Mouse (Mus musculus): ENCODE results near the gene Ercc6l2. TPM values are rescaled to one million over a fixed set of nuclear protein-coding genes. Genes with fewer than 3 reads are reported as not detected.

Gene Ercc6l2
- total RNA-seq, 2 experiments from 2014 or later = 9.6 to 11.3 TPM

GRCm38 (mm10) chr13:63879864-63880141, 64.8 kb downstream of the Ercc6l2 start:
- DNase-seq = no peak

- DNase-seq = no peak
Measured at GRCm38 (mm10) chr13:63885532-63885949, 70.5 kb downstream of the Ercc6l2 start.

GRCm38 (mm10) chr13:63886429-63887052, 71.5 kb downstream of the Ercc6l2 start:
- DNase-seq = no peak

- peak in 1 of 2 experiments; percentile 21 for DNase-seq
Measured at GRCm38 (mm10) chr13:63900679-63901302, 85.8 kb downstream of the Ercc6l2 start.

- peak; percentile 70 to 80 for DNase-seq
Measured at GRCm38 (mm10) chr13:63901303-63901713, 86.3 kb downstream of the Ercc6l2 start.

- DNase-seq = peak; percentile 69 to 81
Measured at GRCm38 (mm10) chr13:63901714-63902597, 86.9 kb downstream of the Ercc6l2 start.

- DNase-seq = peak; percentile 64 to 80
Measured at GRCm38 (mm10) chr13:63906516-63906915, 91.5 kb downstream of the Ercc6l2 start.

- DNase-seq = no peak
Measured at GRCm38 (mm10) chr13:63907437-63907836, 92.4 kb downstream of the Ercc6l2 start.

- DNase-seq = no peak
Measured at GRCm38 (mm10) chr13:63910141-63910804, 95.2 kb downstream of the Ercc6l2 start.

- no peak for DNase-seq
Measured at GRCm38 (mm10) chr13:63911617-63912016, 96.6 kb downstream of the Ercc6l2 start.

- DNase-seq = no peak
Measured at GRCm38 (mm10) chr13:63913136-63913535, 98.1 kb downstream of the Ercc6l2 start.

GRCm38 (mm10) chr13:63915176-63915575, 100.1 kb downstream of the Ercc6l2 start:
- no peak for DNase-seq

GRCm38 (mm10) chr13:63915684-63916083, 100.6 kb downstream of the Ercc6l2 start:
- DNase-seq = no peak

- DNase-seq = no peak
Measured at GRCm38 (mm10) chr13:63916568-63916967, 101.5 kb downstream of the Ercc6l2 start.

GRCm38 (mm10) chr13:63917198-63917767, 102.2 kb downstream of the Ercc6l2 start:
- DNase-seq = peak; percentile 62 to 72

- peak in 1 of 2 experiments; percentile 40 for DNase-seq
Measured at GRCm38 (mm10) chr13:63917776-63918621, 103.0 kb downstream of the Ercc6l2 start.

GRCm38 (mm10) chr13:63918733-63919422, 103.8 kb downstream of the Ercc6l2 start:
- peak in 1 of 2 experiments; percentile 24 for DNase-seq

- peak in 1 of 2 experiments; percentile 31 for DNase-seq
Measured at GRCm38 (mm10) chr13:63924036-63924435, 109.0 kb downstream of the Ercc6l2 start.

GRCm38 (mm10) chr13:63927326-63927725, 112.3 kb downstream of the Ercc6l2 start:
- no peak for DNase-seq

GRCm38 (mm10) chr13:63929351-63929750, 114.3 kb downstream of the Ercc6l2 start:
- DNase-seq = peak in 1 of 2 experiments; percentile 27

Data from heart, adult 18-20 months (tissue).